Mouse (Mus musculus): ENCODE measurements at regions not wholly inside any gene's neighbourhood (a gene's known extent, or its start where the extent isn't known, plus 50 kb on each side); places are given as distances from the start of the nearest gene placed in this dataset.

DNA sequence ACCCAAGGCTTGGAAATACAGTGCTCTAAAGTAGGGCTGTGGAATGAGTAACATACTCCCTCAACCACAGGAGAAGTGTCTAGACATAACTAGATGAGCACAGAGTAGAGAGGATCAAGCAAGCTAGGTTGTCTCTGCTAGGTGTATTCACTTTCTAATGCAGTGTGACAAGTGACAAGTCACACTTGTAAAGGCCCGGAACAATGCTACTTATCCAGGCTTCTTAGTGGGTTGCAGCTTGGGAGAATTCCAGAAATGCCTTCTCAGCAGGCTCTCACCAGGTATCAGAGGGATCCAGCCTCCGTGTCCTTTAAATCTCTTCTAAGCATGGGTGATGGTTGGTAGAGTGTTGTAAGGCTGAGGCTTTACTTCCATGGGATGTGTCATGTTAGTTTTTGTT, 52.1 kb upstream of the Nmur2 start:
- Histone ChIP-seq H3K9ac (replicated peaks; ENCODE audit: low read length) (no peak overlapping the region), H3K4me2 (ENCODE audit: low read depth, low read length) (no peak overlapping the region), H3K4me3 (ENCODE audit: low read depth, low read length) (no peak overlapping the region), H3K4me1 (ENCODE audit: control insufficient read depth, insufficient read depth, low read length) (no peaks in the 10 kb centered on the region), H3K27ac (replicated peaks; ENCODE audit: low read depth, low read length) (no peak overlapping the region), H3K36me3 (replicated peaks; ENCODE audit: control insufficient read depth, insufficient read depth, low read depth, low read length) (no peaks in the 10 kb centered on the region), H3K27me3 (ENCODE audit: control insufficient read depth, insufficient read depth, low read length) (no peaks in the 10 kb centered on the region), H3K9me3 (replicated peaks; ENCODE audit: control insufficient read depth, low read length) (no peaks in the 10 kb centered on the region)
- ATAC-seq (replicated peaks; ENCODE audit: insufficient number of reproducible peaks, low FRiP score, low TSS enrichment, low read depth) (no peak), DNase-seq (ENCODE audit: low spot score) (no peak)
- WGBS, result 32% methylated on average over 2 of the region's 2 CpGs
